Mouse (Mus musculus) liver, adult 2 months (tissue): ENCODE data around the gene Golga5.

Source experiments
- CTCF ChIP-seq: fragments of 200-500 bp; IDR thresholded peaks from 2 replicates; pipeline ENCODE4 v1.5.1; 2011; ENCODE audit warnings: low read depth, low read length, control low read depth
- POLR2A ChIP-seq: fragments of 200-500 bp; IDR thresholded peaks from 2 replicates; pipeline ENCODE4 v1.6.1; 2011; ENCODE audit warnings: low read length, control low read depth; ENCODE audit not compliant: insufficient read depth; ENCODE audit errors: extremely low read depth

DNA sequence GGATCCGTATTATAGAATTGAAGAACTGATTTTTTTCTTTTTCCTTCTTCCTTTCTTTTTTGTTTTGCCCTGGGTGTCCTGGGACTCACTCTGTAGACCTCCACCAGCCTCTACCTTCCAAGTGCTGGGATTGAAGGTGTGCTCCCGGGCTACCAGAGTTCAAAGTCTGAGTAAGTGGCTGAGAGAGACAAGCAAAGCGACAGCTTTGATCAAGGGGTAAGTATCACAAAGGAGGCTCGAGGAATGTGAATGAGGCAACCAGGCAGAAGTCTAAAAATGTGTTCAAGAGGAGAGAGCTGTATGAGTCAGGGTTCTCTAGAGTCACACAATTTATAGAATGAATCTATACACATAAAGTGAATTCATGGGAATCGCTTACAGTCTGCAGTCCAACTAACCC, 8.9 kb upstream of the Golga5 start:
- TF ChIP-seq CTCF (no peak), POLR2A (no peak)
